Mouse (Mus musculus) heart, embryonic 11.5 days (tissue): ENCODE data around the gene Gm49333. TPM values are rescaled to one million over a fixed set of nuclear protein-coding genes. Genes with fewer than 3 reads are reported as not detected.
A peak's percentile ranks its signal among the peaks of the same experiment; 100 is the strongest.

ENCODE experiments used
- ATAC-seq: fragments of 200-750 bp; cut with Nextera tagmentation; replicated peaks from 2 replicates; pipeline ENCODE4 v1.8.0; 2017; ENCODE audit warnings: moderate library complexity; ENCODE audit not compliant: insufficient number of reproducible peaks, low FRiP score, low TSS enrichment
- H3K27ac ChIP-seq: fragments of 300-500 bp; sonication (generic); 2 replicates; pipeline ENCODE4 v1.5.1; 2014; ENCODE audit warnings: mild to moderate bottlenecking, low read depth, low read length
- H3K27me3 ChIP-seq: fragments of 300-500 bp; sonication (generic); 2 replicates; pipeline ENCODE4 v1.6.1; 2014; ENCODE audit warnings: mild to moderate bottlenecking, low read length, mixed read lengths; ENCODE audit not compliant: control insufficient read depth, insufficient read depth
- H3K36me3 ChIP-seq: fragments of 300-500 bp; sonication (generic); 2 replicates; pipeline ENCODE4 v1.6.1; 2014; ENCODE audit warnings: mild to moderate bottlenecking, low read length, moderate library complexity, mixed read lengths; ENCODE audit not compliant: control insufficient read depth, insufficient read depth
- H3K4me1 ChIP-seq: fragments of 300-500 bp; sonication (generic); 2 replicates; pipeline ENCODE4 v1.6.1; 2014; ENCODE audit warnings: low read length; ENCODE audit not compliant: control insufficient read depth, insufficient read depth
- H3K4me2 ChIP-seq: fragments of 300-500 bp; sonication (generic); 2 replicates; pipeline ENCODE4 v1.6.1; 2014; ENCODE audit warnings: mild to moderate bottlenecking, moderate library complexity
- H3K4me3 ChIP-seq: fragments of 300-500 bp; sonication (generic); 2 replicates; pipeline ENCODE4 v1.5.1; 2014; ENCODE audit warnings: low read depth, low read length
- H3K9ac ChIP-seq: fragments of 300-500 bp; sonication (generic); 2 replicates; pipeline ENCODE4 v1.6.1; 2014; ENCODE audit warnings: mild to moderate bottlenecking, low read depth, low read length, moderate library complexity
- H3K9me3 ChIP-seq: fragments of 300-500 bp; sonication (generic); replicated peaks from 2 replicates; pipeline ENCODE4 v1.6.1; 2016; ENCODE audit warnings: low read length; ENCODE audit not compliant: control insufficient read depth
- WGBS: fragments of 180-500 bp; shearing (Covaris S2); extraction: QIAGEN DNeasy Blood & Tissue Kit; methylation state at CpG from one replicate; pipeline ENCODE4 v1.1.7; 2014; ENCODE audit not compliant: insufficient replicate concordance; 5-methylcytosine and 5-hydroxymethylcytosine counted together
- polyA plus RNA-seq: library from polyadenylated mRNA; unstranded; fragments of >200 nt; fragmentation: Nextera tagmentation; extraction: Ambion mirVana; gene quantifications from 2 replicates; pipeline ENCODE4 v1.2.1, GENCODE M21; 2014

Gm49333 gene
- polyA plus RNA-seq: 0.10 TPM in 1 of 2 replicates, not detected in the other

DNA sequence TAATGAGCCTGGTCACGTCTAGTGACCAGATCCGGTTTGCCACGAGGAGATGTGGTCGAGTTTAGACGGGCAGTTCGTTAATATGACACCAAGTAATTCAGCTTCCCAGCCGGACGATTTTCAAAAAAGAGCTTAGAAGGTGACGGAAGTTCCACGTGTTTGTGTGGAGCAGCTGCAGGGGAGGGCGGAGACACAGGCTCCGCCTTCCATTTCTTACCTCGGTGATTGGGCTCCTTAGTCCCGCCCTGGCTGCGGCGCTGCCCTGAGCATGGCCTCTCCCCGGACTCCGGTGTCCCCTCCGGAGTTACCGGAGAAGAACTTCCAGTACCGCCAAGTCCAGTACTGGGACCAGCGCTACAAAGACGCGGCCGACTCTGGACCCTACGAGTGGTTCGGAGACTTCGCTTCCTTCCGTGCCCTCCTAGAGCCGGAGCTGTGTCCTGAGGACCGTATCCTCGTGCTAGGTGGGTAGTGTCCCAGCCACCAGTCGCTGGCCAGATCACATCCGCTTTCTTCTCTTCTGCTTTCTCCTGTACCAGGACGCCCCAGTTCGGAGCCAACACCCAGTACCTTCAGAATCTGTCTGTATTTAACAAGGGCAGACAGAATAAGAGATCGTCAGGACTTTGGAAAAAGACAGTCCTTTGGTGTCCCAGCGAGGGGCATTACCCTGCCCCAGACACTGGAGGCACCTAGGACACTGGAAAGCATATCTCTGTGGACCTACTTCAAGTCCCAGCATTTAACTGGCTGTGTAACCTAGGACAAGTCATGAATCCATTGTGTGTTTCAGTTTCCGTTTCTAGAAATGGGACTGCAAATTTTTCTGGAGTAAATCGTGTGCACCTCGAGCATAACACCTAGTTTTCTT is at the start of gene Gm49333, which contains the start of the genes Eef1akmt4 and Alg3:
Gene Gm49333 (plus strand): TSS at position 254 of the 871 bp plus-strand sequence.
Gene Eef1akmt4 (plus strand): TSS at position 237 of the 871 bp plus-strand sequence.
Gene Alg3 (minus strand): TSS at position 379 of the 871 bp plus-strand sequence.
- peak within 1 kb of the TSS; percentile 88 for H3K4me3 ChIP-seq
- no peaks in the 10 kb centered on the region for H3K9me3 ChIP-seq
- WGBS: 2% methylated on average over 41 of the region's 41 CpGs
- ATAC-seq: peak; percentile 94
- H3K27ac ChIP-seq: peak within 1 kb of the TSS; percentile 80
- H3K36me3 ChIP-seq: peaks cover 3% of the 10 kb centered on the region; the same call in 1 of the 2 replicates
- H3K4me1 ChIP-seq: peaks cover 10% of the 10 kb centered on the region
- peak within 1 kb of the TSS; percentile 94 for H3K4me2 ChIP-seq
- peak within 1 kb of the TSS; percentile 93 for H3K9ac ChIP-seq
- H3K27me3 ChIP-seq: no peaks in the 10 kb centered on the region

DNA sequence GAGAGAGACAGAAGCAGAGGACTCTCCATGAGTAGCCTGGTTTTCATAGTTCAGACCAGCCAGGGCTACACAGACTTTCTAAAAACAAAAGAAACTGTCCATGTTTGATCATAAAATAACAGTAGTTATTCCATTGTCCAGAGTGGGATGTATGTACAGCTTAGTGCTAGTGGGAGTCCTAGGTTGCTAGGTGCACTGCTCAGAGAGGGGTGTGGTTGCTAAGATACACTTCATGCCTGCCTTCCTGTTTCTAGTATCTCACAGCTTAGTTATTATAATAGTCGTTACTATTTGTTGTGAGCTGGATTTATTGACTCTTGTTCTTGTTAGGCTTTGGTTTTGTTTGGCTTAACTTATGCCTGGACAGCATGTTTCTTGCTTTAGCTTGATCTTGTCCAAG is 46.3 kb upstream of the Gm49333 start:
- no peak overlapping the region for H3K27ac ChIP-seq
- no peaks in the 10 kb centered on the region for H3K27me3 ChIP-seq
- H3K4me2 ChIP-seq: no peak overlapping the region
- H3K4me1 ChIP-seq: no peaks in the 10 kb centered on the region
- 73% methylated on average over 1 of the region's 1 CpGs for WGBS
- H3K9ac ChIP-seq: no peak overlapping the region
- no peak overlapping the region for H3K4me3 ChIP-seq
- ATAC-seq: no peak
- H3K9me3 ChIP-seq: no peaks in the 10 kb centered on the region
- peaks cover 24% of the 10 kb centered on the region for H3K36me3 ChIP-seq

DNA sequence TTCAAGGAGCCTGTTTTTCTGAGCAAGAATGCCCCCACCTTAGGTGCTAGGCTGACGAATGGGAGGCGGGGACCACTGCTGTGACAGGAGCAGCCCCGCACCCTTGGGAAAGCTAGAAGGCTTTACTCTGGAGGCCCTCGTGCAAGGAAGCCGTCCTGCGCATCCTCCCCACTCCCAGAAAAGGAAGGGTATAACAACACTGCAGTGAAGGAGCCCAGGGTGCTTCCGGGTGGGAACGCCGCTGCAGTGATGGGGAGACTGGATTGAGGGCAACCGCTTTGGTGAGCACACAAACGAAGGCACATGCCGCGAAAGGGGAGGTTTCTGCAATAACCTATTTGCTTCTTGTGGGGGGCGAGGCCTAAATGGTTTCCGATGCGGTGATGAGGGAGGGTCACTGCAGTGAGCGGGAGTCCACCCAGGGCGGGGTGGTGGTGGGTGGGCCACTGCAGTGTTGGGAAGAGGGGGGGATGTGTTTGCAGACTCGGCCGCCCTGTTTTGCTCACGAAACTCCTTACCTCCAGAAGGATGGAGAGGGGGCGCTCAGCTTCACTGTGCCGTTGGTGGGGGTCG is 22.0 kb upstream of the Gm49333 start, which contains the start of gene Vwa5b2:
Gene Vwa5b2 (plus strand): TSS at position 106 of the 573 bp plus-strand sequence.
- Histone ChIP-seq H3K4me2 (peak within 1 kb of the TSS; percentile 92), H3K27ac (no peak within 1 kb of the TSS), H3K9ac (peak within 1 kb of the TSS; percentile 28; the same call in 1 of the 2 replicates), H3K9me3 (no peaks in the 10 kb centered on the region), H3K4me1 (peaks cover 12% of the 10 kb centered on the region; the same call in 1 of the 2 replicates), H3K27me3 (peaks cover 55% of the 10 kb centered on the region), H3K36me3 (no peaks in the 10 kb centered on the region), H3K4me3 (peak within 1 kb of the TSS; percentile 55)
- WGBS: under 1% methylated on average over 24 of the region's 24 CpGs
- 0 out of 2 replicates have a peak, but pooled peaks have one; percentile 11 for ATAC-seq

DNA sequence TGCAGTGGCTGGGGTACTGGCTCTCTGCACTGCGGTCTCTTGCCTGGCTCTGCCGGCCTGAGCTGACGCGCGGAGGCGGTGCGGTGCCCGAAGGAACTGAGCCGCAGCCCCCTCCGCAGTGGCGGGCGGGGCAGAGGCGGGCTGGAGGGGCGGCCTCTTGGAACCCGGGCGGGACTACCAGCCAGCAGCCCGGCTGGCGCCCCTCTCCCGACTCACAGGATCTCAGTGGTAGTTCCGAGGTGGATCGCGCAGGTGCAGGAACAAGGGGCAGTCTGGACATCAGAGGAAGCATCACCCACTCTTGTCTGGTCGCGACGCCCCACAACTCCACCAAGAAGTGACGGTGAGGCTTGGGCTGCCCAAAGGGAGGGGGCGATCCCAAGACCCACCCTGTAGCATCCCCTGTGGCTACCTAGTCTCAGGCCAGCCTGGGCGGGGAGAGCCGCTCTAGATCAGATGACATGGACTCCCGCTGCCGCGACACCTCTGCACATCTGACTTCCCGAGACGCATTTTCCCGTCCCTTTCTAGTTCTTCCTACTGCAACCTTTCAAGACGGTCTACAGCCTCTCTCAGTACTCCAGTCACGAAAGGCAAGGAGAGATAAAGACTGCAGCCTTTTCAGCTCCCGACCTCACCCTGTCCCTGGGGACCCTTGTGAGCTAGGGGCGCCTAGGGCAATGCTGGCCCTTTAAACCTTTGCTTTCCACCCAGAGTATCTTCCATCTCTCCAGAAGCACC is 21.3 kb upstream of the Gm49333 start:
- no peaks in the 10 kb centered on the region for H3K9me3 ChIP-seq
- no peak overlapping the region for H3K27ac ChIP-seq
- peaks cover 12% of the 10 kb centered on the region; the same call in 1 of the 2 replicates for H3K4me1 ChIP-seq
- peak overlapping the region; percentile 92 for H3K4me2 ChIP-seq
- 1% methylated on average over 39 of the region's 39 CpGs for whole genome bisulfite sequencing
- H3K4me3 ChIP-seq: peak overlapping the region; percentile 55
- H3K9ac ChIP-seq: no peak overlapping the region
- peaks cover 59% of the 10 kb centered on the region for H3K27me3 ChIP-seq
- 0 out of 2 replicates have a peak, but pooled peaks have one; percentile 20 for ATAC-seq
- no peaks in the 10 kb centered on the region for H3K36me3 ChIP-seq

DNA sequence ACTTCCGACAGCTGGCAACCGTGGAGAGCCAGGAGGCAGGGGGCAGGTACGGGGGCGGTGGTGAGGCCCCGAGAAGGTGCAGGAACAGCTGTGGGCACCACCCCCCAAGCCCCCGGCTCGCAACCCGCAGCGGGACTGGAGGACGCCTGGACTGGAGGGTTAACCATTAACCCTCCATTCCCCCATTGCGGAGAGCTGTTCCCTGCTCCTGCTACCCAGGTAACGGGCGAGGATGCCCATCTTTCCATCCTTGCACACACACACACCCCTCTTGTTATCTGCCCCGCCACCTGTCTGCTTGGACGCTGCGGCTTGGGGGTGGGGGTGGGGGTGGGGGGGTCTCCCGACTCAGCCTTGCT is 20.8 kb upstream of the Gm49333 start:
- ATAC-seq: no peak
- Histone ChIP-seq H3K36me3 (no peaks in the 10 kb centered on the region), H3K27me3 (peaks cover 63% of the 10 kb centered on the region), H3K4me3 (peak overlapping the region; percentile 55), H3K9ac (no peak overlapping the region), H3K4me1 (peaks cover 12% of the 10 kb centered on the region; the same call in 1 of the 2 replicates), H3K27ac (no peak overlapping the region), H3K4me2 (peak overlapping the region; percentile 92), H3K9me3 (no peaks in the 10 kb centered on the region)
- WGBS: 4% methylated on average over 17 of the region's 17 CpGs

DNA sequence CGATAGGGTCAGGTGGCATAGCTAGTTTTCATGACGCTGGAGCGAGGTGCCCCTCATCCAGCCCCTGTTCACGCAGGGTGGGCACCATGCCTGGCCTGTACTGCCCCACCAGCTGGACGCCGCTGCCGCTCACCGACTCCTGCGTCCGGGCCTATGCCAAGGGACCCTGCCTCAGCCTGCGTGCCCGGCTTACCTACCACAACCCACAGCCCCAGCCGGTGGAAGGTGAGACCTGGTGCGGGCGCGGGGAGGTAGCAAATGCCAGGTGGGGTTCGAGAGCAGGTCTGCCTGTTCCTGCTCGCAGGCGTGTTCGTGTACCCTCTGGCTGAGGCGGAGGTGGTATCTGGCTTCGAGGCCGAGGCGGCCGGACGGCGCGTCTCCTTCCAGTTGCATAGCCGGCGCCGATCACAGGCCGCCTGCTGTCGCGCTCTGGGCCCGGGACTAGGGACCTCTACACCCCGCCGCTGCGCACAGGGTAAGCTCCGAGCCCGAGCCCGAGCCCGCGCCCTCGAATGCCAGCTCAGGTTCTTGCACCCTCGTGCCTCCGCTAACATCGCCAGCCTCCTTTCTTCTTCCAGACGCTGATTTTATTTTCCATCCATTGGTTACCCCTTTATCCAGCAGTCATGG is 20.2 kb upstream of the Gm49333 start:
- H3K4me1 ChIP-seq: peaks cover 12% of the 10 kb centered on the region; the same call in 1 of the 2 replicates
- no peak overlapping the region for H3K9ac ChIP-seq
- WGBS: 3% methylated on average over 48 of the region's 48 CpGs
- no peak for ATAC-seq
- H3K9me3 ChIP-seq: no peaks in the 10 kb centered on the region
- H3K4me2 ChIP-seq: peak overlapping the region; percentile 40
- H3K36me3 ChIP-seq: no peaks in the 10 kb centered on the region
- peaks cover 63% of the 10 kb centered on the region for H3K27me3 ChIP-seq
- peak overlapping the region; percentile 55 for H3K4me3 ChIP-seq
- no peak overlapping the region for H3K27ac ChIP-seq

DNA sequence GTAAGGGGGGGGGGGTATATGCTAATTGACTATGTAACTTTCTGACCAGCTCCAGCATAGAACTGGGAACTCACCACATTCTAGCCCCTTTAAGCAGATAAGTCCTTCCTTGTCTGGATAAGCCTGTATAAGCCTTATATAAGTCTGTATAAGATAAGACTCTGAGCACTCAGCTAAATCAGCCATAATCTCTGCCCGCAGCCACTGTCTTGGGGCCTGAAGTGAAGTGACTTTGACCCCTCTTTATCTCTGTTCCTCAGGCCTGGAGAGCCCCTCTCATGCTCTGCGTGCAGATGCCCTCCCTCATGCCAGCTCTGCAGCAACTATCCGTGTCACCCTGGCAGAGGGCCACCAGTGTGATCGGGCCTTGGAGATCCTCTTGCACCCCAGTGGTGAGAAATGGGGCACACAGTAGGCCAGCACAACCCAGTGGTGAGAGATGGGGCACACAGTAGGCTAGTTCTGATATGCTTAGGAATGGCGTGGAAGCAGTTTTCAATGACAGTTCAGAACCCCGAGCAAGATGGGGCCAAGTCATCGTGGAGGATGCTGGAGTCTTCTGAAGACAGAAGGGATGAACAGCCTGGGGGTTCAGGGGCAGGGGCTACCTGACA is 16.2 kb upstream of the Gm49333 start:
- 70% methylated on average over 7 of the region's 7 CpGs for WGBS
- no peak overlapping the region for H3K4me2 ChIP-seq
- H3K4me3 ChIP-seq: no peak overlapping the region
- H3K9me3 ChIP-seq: no peaks in the 10 kb centered on the region
- H3K4me1 ChIP-seq: 0 out of 2 replicates have a peak, but pooled peaks cover 6% of the 10 kb centered on the region
- ATAC-seq: no peak
- no peak overlapping the region for H3K9ac ChIP-seq
- no peak overlapping the region for H3K27ac ChIP-seq
- peaks cover 44% of the 10 kb centered on the region for H3K27me3 ChIP-seq
- H3K36me3 ChIP-seq: no peaks in the 10 kb centered on the region
